Mouse (Mus musculus) gastrocnemius, adult 2 months (tissue): ENCODE measurements around the gene Mxi1. TPM values are rescaled to one million over a fixed set of nuclear protein-coding genes. Genes with fewer than 3 reads are reported as not detected.

Experiments used
- DNase-seq: peaks from one replicate; pipeline ENCODE4 v3.0.0; 2022
- H3K27ac ChIP-seq: fragments of 200-600 bp; 2 replicates; pipeline ENCODE4 v1.8.1; 2022; ENCODE audit warnings: mild to moderate bottlenecking
- H3K4me3 ChIP-seq: fragments of 200-600 bp; 2 replicates; pipeline ENCODE4 v1.8.1; 2022; ENCODE audit warnings: mild to moderate bottlenecking, moderate library complexity
- CTCF ChIP-seq: fragments of 200-600 bp; IDR thresholded peaks from 2 replicates; pipeline ENCODE4 v1.8.1; 2022; ENCODE audit warnings: antibody characterized with exemption, mild to moderate bottlenecking, moderate library complexity
- intact Hi-C: fragments of 180-260 bp; cut with DNase I; formaldehyde crosslinking; loops from one replicate; pipeline ENCODE4 v1.15.1; 2025
- total RNA-seq, 2 experiments: library from RNA; stranded (reverse); gene quantifications; 2 replicates each; pipeline ENCODE4 v1.2.3; 2021

Mxi1 gene
- total RNA-seq, 2 experiments from 2014 or later: 38.1 to 53.6 TPM

DNA sequence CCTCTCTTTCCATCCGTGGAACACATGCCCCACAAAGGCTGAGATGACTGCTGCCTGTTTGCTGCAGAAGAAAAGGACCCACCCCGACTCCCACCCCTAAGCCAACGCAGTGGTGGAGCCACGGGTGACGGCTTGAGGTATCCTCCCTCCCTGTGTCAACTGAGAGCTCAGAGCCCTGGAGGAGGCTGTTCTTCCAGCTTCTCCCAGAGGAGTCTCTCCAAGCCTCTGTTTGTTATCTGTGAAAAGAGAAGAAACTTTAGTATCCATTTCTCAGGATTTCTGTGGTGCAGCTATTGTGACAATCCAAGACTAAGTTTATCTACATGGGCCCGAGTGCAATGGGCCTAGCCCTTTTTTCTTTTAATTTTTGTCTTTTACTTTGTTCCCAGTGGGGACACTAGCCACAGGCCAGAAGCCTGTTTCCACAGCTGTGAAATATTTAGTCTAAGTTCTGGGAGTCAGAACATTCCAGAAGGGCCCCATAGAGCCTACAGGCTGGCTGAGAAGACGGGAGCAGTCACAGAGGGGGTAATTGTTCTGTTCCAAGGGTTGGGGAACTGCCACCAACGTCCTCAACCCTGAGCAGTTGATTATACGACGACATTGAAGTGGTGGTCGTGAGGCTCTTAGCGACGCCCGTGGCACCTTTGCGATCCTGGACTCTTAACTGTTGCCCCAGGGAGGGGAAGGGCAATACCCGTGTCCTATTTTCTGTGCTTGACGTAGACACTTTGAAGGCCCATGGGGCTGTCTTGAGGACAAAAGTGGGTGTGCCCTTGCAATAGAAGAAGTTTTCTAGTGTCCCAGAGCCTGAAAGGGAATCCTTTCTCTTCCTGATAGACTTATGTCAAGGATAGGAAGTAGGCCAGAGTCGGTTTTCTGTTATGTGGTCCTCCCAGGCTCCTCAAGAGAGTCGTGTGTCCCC lies 31.6 kb upstream of the Mxi1 start:
- Histone ChIP-seq H3K4me3 (no peak overlapping the region), H3K27ac (peak overlapping the region; percentile 77)
- TF ChIP-seq CTCF: no peak
- intact Hi-C loops: no loop called here
- DNase-seq: peak; percentile 43

DNA sequence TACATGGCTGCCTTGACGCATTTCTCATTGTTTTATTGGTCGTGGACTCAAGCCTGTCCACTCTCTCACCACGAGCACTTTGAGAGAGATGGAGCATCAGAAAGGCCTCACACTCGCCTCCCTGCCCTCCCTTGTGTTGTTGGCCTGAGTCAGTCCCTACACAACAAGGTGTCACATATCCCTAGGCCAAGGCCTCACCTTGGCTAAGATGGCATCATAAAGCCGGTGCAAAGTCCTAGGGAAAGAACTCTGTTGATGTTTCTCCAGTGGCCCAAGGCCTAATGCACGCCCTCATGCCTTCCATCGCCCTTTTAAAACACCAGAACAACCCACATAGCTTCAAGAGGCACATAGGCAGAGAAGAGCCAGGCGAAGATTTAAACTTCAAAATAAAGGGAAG lies 30.1 kb upstream of the Mxi1 start:
- Histone ChIP-seq H3K27ac (no peak overlapping the region), H3K4me3 (no peak overlapping the region)
- intact Hi-C loops: no loop called here
- no peak for DNase-seq
- TF ChIP-seq CTCF: no peak

DNA sequence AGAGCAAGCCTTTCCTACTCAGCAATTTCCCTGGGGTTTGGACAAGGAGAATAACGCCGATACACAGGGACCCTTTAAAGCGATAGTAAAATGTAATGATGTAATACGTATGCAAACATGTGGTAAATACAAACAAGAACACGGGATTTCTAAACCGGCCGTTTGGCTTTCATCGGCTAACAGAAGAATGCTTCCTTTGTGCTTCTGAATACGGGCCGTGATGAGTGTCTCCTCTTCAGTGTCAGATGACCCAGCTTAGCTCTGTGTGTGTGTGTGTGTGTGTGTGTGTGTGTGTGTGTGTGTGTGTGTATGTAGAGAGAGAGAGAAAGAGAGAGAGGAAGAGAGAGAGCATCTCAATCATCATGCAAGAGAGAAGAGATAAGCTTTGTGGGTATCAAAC lies 27.7 kb upstream of the Mxi1 start:
- no peak overlapping the region for H3K27ac ChIP-seq
- no peak for DNase-seq
- TF ChIP-seq CTCF: no peak

DNA sequence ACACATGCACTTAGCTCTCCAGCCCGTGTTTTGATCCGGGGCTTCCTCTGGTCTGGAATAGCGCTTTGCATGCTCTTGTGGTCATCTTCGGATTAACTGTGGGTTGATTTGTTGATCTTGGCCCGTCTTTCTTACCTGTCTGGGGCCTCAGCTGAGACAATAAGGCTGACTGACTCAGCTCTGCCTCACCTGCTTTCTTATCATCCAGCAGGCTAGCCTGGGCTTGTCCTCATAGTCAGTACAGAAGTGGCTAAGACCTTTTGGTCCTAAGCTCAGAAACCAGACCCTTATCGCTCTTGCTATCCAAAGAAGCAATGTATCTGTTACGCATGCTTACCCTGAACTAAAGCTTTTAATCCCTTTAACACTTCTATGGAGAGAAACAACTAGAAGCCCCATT lies 26.6 kb upstream of the Mxi1 start:
- TF ChIP-seq CTCF: no peak
- intact Hi-C loops: no loop called here
- no peak for DNase-seq
- Histone ChIP-seq H3K27ac (no peak overlapping the region; the same call in 1 of the 2 replicates), H3K4me3 (no peak overlapping the region)

More for the DNA sequence above, 27.7 kb upstream of the Mxi1 start:
- intact Hi-C loops: no loop called here
- H3K4me3 ChIP-seq: no peak overlapping the region

DNA sequence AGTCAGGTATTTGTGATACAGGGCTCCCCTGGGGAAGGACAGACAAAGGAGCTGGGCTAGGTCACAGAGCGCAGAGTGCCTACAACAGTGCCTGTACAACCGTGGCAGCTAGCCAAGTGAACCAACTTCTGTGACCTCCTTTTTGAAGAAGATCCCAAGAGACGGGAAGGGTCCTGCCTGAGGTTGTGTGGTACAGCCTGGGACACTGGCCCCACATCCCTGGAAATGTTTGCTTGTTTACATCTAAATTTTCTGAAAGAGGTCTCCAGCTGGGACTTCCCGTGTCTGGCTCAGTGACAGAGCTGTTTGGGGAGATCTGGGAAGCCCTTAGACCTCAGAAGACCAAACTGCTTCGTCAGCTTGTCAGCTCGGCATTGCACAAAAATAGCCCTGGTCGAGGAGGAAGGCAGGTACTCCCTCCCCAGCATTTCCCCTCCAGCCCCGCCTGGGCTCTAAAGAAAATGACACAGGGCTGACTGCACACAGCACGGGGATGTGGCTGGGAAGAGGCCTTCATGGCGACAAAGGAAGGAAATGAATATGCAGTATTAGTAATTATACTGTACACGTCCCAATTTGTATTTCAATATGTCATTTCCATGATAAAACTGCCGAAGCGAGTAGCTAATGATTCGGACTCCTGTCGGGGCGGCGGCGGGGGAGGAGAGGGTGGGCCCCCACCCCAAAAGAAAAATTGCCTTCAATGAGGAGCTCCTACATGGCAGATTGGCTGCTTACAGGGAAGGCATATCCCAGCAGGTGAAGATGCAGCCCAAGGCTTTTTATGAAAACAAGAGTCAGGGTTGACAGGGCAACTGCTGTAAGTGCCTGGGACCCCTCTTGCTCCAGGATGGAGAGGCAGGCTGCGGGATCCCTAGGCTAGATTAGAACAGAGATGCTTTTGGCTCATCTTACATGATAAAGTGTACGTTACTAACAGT lies 25.8 kb upstream of the Mxi1 start:
- Histone ChIP-seq H3K4me3 (peak overlapping the region; percentile 44), H3K27ac (peak overlapping the region; percentile 48)
- peak; percentile 55 for DNase-seq
- intact Hi-C loops: no loop called here
- no peak for TF ChIP-seq CTCF

DNA sequence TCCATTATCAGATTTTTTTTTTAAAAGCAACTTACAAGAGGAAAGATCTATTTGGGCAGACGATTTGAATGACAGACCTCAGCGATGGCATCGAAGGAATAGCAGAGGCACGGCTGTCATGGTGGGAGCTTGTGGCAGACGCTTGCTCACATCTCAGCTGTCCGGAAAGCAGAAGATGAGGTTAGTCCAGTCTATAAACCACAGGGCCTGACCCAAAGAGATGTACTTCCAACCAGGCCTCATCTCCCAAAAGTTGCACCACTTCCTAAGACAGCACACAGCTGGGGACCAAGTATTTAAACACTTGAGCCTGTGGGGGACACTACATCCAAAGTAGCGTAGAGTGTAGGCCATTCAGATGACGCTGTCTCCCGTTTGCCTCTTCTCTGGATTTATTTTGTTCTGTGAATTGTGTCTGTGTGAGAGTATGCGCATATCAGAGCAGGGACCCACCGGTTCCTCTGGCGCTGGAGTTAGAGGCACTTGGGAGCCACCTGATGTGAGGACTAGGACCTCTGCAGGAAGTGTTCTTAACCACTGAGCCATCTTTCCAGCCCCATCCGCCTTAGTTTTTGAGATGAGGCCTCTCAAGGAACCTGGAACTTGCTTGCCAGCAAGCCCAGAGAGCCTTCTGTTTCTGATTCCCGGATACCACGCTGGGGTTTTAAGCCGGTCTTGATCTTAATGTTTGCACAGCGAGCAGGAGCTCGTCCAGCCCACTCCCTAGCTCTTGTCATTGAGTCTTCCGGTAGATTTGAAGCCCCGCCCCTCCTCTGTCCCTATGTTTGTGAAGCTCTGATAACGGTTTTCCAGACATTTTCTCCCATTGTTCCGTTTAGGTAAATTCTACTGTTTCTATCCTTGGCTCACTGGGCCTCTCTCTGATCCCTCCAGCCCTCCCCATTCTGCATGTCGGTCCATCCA lies 13.7 kb upstream of the Mxi1 start:
- DNase-seq: no peak
- intact Hi-C loops: no loop called here
- no peak for TF ChIP-seq CTCF
- Histone ChIP-seq H3K27ac (no peak overlapping the region), H3K4me3 (no peak overlapping the region)

DNA sequence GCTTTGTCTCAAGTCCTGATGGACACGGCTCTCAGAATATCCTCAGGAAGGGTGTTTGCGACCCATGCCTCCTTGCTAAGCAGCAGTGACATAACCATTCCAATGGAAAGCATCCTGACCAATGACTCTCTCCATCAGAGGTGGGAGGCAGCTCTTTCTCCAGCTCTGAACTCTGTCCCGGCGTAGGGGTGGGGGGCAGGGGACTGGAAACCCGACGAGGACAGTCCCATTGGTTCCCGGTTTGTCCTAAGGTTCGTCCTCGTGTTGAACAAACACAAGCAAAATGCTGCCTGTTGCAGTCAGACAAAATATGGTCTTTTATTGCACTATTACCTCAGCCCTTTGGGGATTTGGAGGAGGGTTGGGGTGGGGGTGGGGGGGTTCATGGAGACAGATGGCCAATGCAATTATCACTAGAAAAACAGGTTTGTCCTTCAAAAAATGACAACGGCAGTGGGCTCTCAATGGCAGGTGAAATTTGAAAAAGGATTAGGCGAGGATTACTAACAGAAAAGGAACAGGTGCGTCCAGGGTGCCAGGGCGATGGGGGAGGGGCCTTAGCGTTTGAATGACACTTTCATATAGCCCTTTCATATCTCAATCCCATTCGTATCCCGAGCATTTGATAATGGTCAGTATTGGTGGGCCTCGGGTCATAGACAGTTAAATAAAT lies 11.0 kb upstream of the Mxi1 start:
- intact Hi-C loops: no loop called here
- Histone ChIP-seq H3K27ac (no peak overlapping the region), H3K4me3 (no peak overlapping the region)
- no peak for DNase-seq
- TF ChIP-seq CTCF: no peak

DNA sequence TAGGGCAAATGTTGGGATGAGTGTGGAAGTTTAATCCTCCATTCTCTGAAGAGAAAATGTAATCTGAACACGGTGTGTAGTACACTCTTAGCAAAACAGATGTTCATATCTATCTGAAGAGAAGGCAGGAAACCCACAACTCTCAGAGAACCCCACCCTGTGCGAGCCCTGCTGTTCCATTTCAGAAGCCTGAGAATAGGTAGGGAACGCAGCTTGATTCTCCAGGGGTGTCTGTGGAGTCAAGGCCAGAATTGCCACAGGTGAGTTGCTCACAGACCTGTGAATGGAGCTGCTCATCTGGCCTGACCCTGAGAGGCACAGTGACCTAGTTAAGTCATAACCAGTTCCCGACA lies 10.5 kb upstream of the Mxi1 start:
- no peak for TF ChIP-seq CTCF
- intact Hi-C loops: no loop called here

DNA sequence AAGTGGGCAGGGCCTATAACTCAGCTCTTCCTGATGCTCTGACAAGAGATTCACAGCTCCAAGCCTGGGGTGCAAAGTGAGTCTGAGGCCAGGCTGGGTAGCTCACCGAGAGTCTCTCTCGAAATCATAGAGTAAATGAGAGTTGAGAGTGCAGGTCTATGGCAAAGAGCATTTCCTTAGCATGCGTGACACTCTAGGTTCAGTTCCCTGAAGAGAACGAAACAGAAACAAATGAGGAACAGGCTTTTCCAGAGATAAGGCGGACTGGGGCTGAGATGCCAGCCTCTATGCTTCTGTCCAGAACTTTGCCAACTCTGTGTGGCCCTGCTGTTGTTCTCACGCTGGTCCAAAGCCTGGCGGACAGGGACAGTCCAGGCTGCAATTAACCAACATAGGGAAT lies 6.9 kb upstream of the Mxi1 start:
- H3K27ac ChIP-seq: no peak overlapping the region
- intact Hi-C loops: no loop called here

More for the DNA sequence above, 10.5 kb upstream of the Mxi1 start:
- DNase-seq: no peak
- Histone ChIP-seq H3K27ac (no peak overlapping the region), H3K4me3 (no peak overlapping the region)

DNA sequence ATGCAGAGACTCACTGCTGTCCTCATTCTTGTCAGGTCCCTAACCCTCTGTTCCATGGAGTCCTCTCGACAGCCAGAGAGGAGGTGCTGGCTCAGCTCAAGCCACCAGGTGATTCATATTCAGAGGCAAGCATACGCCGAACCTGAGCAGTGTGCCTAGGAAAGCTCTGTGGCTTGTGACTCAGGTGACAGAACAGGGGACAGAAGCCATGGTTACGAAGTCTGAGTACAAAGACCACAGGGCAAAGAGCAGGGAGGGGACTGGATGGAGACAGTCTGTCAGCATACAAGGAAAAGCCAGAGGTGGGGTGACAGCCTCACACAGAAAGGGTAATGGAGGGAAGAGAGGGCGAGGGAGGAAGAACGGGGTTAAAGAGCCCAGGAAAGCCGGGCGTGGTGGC lies 4.7 kb upstream of the Mxi1 start:
- Histone ChIP-seq H3K4me3 (no peak overlapping the region), H3K27ac (no peak overlapping the region)
- intact Hi-C loops: no loop called here
- DNase-seq: no peak
- TF ChIP-seq CTCF: no peak

More for the DNA sequence above, 6.9 kb upstream of the Mxi1 start:
- no peak for TF ChIP-seq CTCF
- H3K4me3 ChIP-seq: no peak overlapping the region
- no peak for DNase-seq

DNA sequence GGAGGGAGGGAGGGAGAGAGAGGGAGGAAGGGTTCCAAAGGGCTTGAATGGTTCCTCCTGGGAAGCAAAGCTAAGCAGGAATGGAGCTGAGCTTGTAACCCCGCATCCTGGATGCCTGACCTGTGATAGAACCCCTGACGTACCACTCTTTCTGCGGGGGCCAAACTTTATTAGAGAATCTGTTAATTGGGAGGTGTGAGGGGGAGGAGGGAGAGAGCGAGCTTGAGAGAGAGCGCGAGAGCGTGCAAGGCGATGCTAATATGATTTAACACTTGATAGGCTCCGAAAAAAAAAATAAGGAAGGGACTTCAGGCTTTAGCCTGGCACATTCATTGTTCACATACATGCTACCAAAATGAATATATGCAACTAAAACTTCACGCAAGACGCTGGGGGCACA lies 3.6 kb upstream of the Mxi1 start:
- DNase-seq: no peak
- no peak overlapping the region for H3K4me3 ChIP-seq
- intact Hi-C loops: no loop called here
- no peak for TF ChIP-seq CTCF
- H3K27ac ChIP-seq: no peak overlapping the region

DNA sequence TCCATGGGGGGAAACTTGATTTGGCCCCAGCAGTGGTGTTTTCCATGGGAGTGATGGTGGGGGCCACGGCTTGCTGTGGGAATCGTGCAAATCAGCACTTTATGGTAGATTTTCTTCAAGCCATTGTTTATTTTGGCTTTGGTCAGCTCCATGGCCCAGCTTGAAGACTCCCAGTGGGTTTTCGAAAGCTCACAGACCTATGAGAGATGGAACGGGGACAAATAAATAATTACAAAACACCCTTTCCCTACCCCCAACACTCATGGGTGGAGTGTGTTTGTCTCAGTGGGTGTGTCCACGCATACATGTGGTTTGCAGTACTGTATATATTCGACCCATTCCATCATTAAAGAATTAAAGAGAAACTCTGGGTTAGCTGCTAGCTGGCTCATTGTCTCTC lies 3.1 kb upstream of the Mxi1 start:
- H3K27ac ChIP-seq: no peak overlapping the region
- H3K4me3 ChIP-seq: no peak overlapping the region
- no peak for TF ChIP-seq CTCF
- intact Hi-C loops: no loop called here
- no peak for DNase-seq
